Mouse (Mus musculus): Measurements from ENCODE around the gene Rbsn.
A peak's percentile ranks its signal among the peaks of the same experiment; 100 is the strongest.

The Rbsn gene

DNA sequence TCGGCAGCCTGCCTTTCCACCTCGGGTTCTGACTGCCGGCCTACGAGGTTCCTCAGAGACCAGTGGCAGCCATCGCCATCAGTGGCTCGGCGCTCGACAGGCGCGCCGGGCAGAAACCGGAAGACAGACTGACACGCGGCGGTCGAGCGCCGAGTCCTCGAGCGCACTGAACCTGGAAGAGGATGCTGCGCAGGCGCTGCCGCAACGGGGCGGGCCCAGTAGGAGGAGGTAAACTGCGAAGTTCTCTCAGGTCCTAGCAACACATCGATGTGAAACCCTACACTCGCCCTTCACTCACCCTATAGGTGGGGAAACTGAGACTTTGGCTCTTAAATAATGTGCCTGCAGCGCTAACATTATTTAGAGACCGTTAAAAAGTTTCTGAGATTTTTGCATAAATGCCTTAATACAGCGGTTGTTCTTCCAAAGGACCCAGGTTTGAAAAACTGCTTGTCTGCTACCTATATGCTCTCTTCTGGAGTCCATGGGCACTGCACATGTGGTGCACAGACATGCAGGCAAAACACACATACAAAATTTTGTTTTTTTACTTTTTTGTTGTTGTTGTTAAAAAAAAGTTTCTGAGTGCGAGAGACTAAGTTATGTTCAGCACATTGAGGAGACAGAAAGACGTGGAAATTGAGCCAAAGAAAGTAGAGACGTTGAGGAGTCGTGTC is at the start of gene Rbsn:
Gene Rbsn, minus strand, starts transcription at position 153 of the 677 bp plus-strand sequence.
- DNase-seq (ENCODE audit: low spot score): peak; percentile 98

DNA sequence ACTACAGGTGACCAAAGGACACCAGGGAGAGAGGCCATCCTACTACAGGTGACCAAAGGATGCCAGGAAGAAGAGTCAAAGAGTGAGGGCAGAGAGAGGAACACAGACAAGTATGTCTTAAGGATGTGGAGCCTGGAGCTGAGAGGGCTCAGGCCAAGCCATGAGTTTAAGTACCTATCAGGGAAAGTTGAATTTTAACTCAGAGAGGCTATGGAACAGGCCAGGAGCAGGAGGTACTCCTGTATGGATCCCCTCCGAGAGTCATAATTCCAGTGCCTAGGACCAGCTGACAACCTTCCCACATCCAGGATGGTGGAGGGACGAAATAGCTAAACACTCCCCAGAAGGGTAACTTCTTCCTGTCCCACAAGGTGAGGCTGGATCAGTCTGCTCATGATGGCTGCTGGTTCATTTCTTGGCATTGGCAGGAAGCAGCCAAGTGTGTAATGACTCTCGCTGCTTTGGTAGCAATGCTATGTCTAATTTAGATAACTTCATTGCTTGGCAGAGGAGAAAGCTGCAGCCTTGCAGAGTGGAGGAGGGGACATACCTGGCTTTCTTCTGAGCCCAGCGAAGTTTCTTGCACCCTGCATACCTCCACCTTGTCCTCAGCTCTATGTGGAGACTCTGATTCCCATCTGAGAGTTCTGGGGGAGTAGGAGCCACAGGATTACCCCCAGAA is 46.6 kb upstream of the Rbsn start:
- no peak for DNase-seq (ENCODE audit: low spot score)

DNA sequence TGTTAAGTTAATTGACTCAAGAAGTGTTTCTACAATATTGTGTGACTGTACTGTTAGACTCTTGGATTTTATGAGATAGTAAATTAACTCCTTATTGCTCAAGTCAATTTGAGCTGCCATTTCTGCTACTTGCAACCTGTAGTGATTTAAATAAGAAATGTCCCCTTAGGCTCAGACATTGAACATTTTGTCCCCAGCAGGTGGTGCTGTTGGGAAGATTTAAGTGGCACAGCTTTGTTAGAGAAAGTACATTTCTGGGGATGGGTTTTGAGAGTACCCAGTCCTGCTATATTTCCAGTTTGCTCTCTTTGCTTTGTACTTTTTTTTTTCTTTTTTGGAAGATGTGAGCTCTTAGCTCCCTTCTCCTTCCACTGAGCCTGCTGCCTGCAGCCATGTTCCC is 40.6 kb upstream of the Rbsn start:
- DNase-seq (ENCODE audit: low spot score): no peak

DNA sequence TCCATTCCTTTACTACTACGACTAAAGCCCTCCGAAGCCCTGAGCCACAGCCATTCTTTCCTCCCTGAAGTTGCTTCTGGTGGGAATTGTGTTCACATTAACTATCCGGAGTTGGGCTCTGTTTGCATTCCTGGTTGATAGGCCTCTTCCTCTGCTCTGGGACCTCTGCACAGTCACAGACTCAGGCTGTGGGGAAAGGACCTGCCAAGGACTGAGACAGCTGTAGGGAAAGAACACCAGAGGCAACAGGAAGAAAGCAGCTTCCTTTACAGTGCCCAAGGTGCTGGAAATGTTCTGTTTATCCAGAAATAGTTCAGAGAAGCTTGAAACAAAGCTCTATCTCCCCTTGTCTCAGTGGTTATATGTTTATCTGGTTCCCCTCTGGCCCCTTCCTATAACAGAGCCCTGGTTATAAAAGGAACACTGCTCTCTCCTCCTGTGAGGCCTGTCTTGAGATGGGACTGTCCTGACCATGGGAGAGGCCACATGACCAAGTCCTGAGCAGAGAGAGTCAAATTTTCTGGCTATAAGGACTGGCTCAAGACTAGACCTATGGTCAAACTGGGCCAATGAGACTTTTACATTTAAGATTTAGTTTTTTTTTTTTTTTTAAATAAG is 38.6 kb upstream of the Rbsn start:
- DNase-seq (ENCODE audit: low spot score): no peak

DNA sequence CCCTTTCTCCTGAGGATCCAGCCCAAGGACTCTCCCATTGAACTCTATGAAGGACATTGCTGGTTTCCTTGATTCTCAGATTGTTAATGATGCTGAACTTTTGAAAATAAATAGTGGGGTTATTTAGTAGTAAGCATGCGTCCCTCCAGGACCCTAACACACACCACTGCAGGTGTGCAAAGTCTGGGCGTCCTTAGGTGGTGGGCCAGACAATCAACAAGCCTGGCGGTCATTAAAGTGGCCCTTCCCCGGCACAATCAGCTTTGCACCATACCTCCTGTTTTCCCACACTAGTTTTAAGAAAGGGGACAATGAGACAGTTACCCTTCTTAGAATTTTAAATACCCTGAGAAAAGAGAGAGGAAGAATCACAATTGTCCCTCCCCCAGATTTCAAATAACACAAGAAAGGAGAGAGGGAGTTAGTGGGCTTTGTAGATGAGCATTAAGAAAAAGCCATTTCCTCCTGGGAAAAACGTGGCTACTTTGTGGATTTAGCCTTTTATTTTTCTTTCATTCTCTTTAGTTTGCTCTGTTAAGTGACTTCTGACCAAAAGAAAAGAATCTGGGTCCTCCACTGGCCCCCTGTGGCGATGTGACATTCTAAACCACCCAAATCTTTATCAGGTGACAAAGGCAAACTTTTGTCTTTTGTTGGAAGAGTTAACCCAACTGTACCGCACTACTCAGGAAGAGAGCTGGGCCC is 32.6 kb upstream of the Rbsn start:
- DNase-seq (ENCODE audit: low spot score): no peak

DNA sequence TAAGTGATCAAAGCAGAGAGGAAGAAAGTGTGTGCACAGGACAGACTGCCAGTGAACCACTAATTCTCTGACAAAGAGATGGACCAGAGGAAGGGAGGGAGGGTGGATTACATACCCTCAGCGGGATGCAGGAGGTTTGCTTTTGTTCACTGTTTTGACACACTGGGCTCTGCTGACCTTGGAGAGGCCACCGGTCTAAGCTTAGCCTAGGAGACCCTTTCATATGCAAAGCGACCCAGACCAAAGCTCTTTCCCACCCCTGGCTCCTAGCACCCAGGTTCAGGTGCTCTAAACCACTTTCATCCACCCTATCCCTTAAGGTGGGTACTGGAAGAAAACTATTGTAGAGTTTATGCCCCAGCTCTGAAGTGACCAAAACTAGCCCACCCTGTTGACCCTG is 31.6 kb upstream of the Rbsn start:
- DNase-seq (ENCODE audit: low spot score): peak; percentile 47

DNA sequence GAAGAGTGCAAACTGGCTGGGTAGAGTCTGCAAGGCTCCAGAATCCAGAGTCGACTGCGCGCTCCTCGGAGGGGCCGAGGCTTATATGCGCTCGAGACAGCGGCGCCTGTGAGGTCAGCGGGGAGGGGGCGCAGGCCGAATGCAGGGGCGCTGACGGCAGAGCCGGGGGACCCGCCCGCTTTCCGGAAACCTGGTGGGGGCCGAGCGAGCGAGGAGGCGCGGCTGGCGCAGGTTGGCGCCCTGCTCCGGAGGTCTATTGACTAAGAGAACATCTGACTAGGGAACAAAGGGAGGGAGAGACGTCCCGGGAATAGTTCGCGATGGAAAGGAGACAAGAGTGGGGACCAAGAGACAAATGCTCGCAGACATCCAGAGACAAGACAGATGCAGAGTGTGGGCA is 29.9 kb upstream of the Rbsn start, which contains the start of gene Trh:
Gene Trh, minus strand, starts transcription at position 60 of the 400 bp plus-strand sequence.
- DNase-seq (ENCODE audit: low spot score): peak; percentile 17

DNA sequence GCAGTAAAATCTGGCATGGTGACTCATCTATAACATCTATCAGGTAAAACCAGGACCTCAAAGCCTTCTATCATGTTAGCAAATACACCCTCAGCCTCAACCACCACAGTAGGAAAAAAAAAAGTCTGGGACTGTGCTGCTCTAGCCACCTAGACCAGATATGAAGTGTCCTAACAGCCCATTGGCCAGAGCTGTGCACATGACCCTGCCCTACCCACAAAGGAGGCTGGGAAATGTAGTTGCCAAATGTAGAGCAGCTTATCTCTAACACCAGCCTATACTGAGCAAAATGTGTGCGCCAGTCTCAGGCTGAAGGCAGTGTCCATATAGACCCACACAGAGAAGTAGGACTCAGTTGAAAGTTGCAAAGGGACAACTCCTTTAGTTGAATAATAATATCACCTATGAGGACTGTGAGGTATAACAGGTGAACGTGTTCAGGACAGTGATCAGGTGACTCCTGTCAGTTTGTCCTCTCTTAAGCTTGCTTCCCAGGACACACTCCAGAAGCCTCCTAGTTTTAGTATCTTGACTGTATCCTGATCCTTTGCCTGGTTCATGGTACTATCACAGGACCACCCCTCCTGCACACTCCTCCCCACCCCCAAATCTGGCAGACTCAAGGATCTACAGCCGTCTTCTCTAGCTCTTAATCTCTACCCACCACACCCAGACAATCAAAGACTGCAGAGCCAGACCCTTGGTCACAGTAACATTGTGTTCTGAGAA is 26.6 kb upstream of the Rbsn start:
- peak; percentile 67 for DNase-seq (ENCODE audit: low spot score)

DNA sequence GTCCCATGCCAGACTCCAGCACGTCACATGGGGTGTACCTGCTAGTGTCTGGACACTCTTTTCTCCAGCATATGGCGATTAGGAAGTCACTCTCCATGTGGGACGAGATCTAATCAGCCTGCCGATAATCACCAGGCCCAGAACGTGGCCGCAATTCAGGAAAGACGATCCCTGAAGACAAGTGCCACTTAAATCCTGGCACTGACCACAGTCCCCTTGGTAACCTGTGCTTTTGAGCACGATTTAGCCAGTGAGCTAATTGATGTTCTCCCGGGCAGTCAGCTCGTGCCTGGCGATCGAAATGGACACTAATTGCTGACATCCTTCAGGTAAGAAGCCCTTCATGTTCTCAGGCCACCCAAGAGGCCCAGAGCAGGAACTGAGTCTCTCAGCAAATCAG is 20.3 kb upstream of the Rbsn start:
- no peak for DNase-seq (ENCODE audit: low spot score)

DNA sequence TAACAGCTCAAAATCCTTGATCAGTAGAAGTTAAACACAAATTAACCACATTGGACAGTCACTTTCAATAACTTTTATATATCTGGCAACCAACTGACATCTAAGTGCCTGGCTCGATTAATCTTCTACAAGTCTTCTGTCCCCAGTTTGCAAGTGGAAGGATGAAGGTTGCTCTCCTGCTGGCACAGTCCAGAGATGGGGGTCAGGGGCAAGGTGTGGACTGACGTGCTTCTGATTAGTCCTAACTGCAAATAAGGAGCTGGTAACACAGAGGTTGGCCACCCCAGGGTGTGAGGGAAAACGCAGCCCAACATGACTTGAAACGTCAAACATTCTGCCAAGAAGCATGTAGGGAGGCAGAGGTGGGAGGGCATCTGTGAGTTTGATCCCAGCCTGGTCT is 17.0 kb upstream of the Rbsn start:
- no peak for DNase-seq (ENCODE audit: low spot score)

DNA sequence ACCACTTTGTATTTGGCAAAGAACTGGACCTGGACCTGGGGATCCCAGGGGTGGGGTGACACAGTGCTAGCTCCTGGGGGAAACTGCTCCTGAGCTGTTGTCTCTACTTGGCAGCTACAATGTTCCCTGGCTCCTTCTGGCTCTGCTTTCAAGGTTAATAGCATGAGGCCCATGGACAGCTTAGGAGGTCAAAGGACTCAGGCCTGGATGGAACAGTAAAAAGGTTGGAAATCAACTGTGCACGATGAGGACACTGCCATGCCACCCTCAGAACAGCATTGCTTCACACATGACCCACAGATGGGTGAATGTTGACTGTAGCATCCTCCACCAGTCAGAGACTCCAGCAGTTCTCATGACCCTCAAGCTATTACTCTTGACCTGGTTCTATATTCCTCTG is 16.6 kb upstream of the Rbsn start:
- no peak for DNase-seq (ENCODE audit: low spot score)

DNA sequence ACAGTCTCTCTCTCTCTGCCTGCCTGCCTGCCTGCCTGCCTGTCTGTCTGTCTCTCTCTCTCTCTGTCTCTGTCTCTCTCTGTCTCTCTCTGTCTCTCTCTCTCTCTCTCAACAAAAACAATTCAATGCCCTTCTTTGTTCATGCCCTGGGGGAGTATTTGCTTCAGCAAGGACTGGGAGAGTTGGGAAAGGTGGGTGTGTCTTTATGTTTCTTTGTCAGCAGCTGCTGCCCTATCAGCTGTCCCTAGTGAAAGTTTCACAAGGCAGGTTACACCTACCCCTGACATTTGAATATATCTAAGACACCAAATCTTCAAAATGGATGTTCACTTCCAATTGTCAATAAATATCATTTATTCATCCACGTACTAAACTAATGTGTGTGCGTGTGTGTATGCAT is 14.9 kb upstream of the Rbsn start:
- DNase-seq (ENCODE audit: low spot score): no peak

DNA sequence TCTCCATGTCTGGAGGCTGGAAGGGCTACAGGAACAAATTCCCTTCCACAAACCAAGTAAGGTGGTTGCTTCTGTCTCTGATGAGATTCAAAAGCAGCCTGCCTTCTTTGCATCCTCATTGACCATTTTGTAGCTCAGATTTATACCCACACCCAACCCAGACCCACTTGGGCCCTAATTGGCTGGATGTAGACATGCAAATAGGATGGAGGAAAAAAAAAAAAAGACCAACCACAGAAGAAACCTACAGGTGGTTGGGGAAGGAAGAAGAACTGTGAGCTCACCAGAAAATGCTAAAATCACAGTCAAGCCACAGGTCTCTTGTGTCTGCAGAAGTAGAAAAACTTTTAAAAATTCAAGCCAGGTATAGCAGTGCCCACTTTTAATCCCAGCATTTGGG is 14.4 kb upstream of the Rbsn start:
- DNase-seq (ENCODE audit: low spot score): no peak

DNA sequence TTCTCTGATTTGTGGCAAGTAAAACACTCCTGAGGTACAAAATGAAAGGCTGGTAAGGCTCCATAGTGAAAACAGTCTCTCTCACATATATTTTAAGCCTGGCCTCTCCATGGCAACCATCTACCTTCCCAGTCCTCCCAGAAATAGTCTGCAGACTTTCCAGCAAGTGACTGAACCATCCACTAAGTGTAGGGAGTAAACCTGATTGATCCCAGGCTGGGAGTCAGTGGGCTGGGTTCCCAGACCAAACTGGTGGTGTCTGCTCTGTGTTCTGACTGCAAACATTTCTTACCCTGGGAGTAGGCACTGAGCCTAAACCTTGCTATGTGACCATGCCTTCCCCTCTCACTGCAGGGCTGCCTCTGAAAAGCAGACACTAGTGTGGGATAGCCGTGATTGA is 10.3 kb upstream of the Rbsn start:
- no peak for DNase-seq (ENCODE audit: low spot score)

DNA sequence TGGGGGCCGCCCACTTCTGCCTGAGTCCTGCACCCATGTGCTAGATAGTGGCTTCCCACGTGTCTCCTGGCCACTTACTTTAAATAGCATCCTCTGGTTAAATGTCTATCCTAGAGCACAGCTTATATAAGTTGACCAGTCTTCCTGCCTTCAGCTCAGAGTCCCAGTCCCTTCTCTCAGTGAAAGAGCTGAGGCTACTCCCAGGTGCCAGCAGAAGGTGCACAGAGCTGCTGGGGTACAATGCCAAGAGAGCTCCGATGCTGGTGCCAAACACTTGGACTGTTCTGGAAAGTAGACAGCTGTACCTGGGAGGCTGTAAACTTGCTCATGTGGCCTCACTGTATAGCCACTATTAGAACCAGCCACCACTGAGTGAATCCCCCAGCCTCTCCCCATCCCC is 7.3 kb upstream of the Rbsn start:
- DNase-seq (ENCODE audit: low spot score): no peak

DNA sequence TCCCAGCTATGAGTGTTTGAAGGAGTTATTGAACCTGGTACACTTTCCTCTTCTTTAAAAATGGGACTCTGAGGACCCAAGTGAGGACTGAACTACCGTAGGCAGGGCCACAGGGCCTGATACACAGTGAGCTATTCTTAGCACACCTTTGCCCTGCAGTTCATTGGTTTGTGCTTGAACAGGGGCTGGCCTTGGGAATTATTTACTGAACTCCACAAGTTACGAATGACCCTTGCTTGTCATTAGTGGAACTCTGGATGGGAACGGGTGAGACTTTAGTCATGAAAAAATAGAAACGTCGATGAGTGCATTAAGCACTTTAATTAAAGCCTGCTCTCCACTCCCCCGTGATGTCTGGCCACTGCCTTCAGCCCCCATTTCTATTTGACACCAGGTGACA is 6.9 kb upstream of the Rbsn start:
- DNase-seq (ENCODE audit: low spot score): no peak

DNA sequence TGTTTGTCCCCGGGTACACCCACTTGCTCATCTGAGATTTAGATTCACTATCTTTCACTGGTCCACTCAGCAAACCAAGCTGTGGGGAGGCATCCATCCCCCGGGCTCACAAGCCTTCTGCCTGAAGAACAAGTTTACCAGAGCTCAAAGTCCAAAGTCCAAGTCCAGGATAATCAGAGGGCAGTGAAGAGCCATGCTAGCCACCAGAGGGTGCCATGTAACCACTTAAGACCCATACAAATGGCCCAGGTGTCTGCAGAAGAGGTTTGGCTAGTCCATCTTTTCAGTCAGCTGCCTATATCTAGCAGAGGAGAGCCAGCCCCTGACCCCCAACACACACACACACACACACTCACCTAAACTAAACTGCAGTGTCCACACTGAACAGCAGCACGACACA is 4.7 kb upstream of the Rbsn start:
- DNase-seq (ENCODE audit: low spot score): peak; percentile 74

DNA sequence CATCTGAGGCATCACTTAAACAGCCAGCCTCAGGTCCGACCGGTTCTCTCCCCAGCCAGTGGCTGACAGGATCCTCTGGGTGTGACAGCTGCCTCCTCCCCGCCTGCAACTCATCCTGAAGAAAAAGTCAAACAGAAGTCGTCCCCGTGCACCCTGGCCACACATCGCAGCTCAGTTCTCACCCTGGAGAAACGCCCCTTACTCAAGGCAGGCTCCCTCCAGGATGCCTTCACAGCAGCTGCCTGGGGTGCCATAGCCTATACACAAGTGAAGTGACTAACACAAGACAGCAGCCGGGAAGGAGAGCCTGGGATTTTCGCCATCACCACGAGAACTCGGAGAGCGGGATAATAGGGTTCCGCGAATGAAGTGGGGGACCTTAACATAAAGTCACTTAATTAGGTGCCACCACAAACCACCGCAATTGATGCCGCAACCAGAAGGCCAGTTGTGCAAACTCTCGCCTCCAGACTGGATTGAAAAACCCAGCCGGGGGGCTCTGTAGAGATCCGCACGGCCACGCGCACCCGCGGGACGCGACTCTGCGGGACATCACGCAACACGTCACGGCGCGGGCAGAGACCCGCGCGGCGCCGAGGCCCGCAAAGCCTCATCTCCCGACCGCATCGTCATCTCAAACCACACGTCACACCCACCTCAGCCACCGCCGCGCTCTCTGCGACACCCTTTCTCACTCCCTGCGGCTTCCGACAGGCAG is 511 bp downstream of the Rbsn start:
- peak; percentile 21 for DNase-seq (ENCODE audit: low spot score)

DNA sequence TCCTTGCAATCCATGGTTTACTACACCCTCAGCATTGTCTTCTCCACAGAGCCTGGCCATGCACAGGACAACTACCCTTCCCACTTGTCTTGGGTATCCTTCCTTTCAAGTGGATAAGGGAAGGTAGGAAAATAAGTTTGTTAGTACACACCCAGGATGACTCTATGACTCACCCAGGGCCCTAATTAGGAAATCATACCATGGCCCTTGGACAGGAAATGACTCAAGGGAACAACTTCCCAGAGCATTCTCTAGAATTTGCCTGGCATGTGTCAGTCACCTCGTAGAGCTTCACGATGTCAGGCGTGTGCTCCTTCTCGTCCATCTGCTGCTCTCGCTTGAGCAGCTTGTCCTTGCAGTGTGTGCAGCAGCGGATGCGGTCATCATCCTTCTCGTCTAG is 15.3 kb downstream of the Rbsn start:
- no peak for DNase-seq (ENCODE audit: low spot score)

DNA sequence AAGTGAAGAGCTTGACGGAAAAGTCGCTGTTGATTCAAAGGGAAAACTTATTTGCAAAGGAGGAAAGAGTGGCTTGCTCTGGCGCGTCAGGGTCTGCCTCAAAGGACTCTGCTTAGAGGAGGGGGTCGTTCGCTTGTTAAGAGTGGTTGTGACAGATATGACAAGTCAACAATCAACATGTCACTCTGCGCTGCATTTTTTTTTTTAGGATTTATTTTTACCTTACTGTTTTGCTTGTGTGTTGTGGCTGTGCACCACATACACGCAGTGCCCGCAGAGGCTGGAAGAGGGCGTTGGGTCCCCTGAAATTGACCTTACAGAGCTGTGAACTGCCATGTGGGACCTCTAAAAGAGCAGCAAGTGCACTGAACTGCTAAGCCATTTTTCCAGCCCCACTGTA is 30.5 kb downstream of the Rbsn start:
- no peak for DNase-seq (ENCODE audit: low spot score)

DNA sequence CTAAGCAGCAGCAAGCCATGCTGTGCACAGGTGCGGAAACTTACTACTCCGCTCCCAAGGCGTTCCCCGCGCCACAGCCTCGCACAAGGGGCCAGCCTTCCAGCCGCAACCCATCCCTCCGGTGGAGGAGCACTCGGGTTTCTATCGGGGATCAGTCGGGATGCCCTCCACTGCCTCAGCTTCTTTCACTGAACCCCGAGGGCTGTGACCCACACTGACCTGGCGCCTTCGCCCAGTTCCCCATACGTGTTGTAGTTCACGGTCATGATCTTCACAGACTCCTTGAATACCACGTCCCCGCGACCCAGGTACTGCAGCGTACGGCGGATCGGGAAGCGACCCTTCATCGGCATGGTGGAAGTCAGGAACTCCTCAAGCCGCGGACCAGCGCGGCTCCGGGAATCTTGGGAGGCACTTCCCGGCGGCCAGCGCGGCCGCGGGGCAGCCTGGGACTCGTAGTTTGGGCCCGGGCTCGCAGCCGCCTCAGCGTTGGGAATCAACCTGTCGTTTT is 31.0 kb downstream of the Rbsn start, which contains the start of gene Mrps25:
Gene Mrps25, minus strand, starts transcription at position 413 of the 511 bp plus-strand sequence.
- DNase-seq (ENCODE audit: low spot score): peak; percentile 83

Measured in embryo, embryonic 10 days (tissue).